Mouse (Mus musculus): Measurements from ENCODE around the gene Efcc1.
"Not testable (repeated sequence)": the region's sequence is repeated elsewhere in the genome, so short reads cannot be mapped to it uniquely, and the experiment has no call there.

Efcc1 gene

GRCm38 (mm10) chr6:87744632-87745031, 14.0 kb downstream of the Efcc1 start:
- DNase-seq, result no peak

- no peak for DNase-seq
Observed at GRCm38 (mm10) chr6:87745301-87745700, 14.6 kb downstream of the Efcc1 start.

- DNase-seq, result no peak
Observed at GRCm38 (mm10) chr6:87746059-87746458, 15.4 kb downstream of the Efcc1 start.

GRCm38 (mm10) chr6:87746849-87747248, 16.2 kb downstream of the Efcc1 start:
- no peak for DNase-seq

DNA sequence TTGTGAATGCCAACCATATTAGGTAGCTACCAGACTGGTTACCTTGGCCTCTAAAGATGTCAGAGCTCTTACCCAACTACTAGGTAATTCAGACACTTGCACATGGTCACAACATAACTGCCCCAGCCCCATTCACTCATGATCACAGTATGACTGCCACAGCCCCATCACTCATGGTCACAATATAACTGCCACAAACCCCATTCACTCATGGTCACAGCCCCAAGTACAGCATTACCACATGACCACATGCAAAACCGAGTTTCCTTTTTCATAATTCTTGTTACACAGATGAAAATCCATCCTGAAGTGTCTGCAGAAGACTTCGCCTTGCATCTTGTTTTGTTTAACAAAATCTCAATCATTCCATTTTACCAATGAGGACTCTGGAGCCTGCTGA, 17.4 kb downstream of the Efcc1 start:
- DNase-seq, result no peak

- no peak for DNase-seq
Observed at GRCm38 (mm10) chr6:87748531-87748930, 17.9 kb downstream of the Efcc1 start.

DNA sequence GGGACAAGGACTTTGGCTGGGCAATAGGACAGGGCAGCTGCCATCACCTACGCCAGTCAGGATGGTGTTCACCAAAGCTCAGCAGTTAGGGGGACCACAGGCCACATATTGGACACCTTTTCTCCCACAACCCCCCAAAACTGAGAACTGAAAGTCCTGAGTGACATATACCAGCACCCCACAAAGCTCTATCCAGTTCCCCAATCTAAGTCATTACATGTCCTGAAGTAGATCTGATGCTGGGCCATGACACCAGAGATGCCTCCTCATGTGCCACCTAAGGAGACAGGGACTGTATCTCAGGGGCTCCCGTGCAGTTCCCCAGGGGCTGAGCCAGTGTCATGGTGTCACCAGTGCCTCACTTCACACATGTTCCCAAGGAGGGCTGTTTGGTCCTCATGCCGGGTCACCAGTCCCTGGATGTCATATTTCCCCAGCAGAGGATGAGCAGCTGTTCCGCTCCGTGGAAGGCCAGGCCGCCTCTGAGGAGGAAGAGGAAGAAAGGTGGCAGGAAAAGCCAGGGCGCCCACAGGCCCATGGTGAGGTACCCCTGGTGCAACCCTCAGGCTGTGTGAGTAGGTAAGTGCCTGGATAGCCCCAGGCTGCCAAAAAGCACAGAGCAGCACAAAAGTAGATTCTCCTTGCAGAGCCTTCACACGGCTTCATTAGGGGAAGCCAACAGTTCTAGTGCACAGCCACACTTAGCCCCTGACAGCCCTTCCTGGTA, 19.7 kb downstream of the Efcc1 start:
- no peak for DNase-seq

GRCm38 (mm10) chr6:87751574-87751973, 20.9 kb downstream of the Efcc1 start:
- DNase-seq, result no peak

GRCm38 (mm10) chr6:87755196-87755595, 24.5 kb downstream of the Efcc1 start:
- no peak for DNase-seq

GRCm38 (mm10) chr6:87756896-87757295, 26.2 kb downstream of the Efcc1 start:
- DNase-seq, result no peak

DNA sequence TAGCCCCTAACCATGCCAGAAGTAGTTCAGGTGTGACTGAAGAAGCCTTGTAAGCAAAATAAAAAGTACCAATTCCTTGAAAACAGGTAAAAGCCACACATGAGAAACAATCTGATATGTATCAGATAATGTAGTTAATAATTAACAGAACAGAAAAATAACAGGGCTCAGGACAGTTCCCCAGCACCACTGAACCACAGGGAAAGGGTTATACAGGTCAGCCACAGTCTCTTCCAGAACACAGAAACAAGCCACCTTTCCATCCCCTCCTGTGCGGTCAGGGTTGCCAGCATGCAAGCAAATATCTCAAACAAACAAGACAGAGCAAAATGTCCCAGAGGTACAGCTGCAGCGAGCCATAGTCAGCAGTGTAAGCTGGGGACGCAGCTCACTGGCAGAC, 28.7 kb downstream of the Efcc1 start:
- DNase-seq, result no peak

DNA sequence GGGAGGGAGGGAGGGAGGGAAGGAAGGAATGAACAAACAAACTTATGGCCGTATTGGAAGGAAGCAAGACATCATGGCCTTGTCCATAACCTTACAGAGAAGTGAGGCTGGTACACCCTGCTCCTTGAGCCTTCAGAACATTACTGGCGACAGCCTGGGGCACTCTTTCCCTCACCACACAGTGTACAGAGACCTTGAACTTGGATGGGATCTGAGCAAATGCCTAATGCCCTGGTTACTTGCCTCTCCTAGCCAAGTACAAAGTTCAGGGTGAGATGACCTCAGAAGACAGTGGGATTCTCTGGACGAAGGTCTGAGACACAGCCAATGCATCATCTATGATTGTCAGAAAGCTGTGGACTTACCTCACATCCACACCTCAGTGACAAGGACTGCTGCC, 29.2 kb downstream of the Efcc1 start:
- DNase-seq, result no peak

GRCm38 (mm10) chr6:87762161-87762560, 31.5 kb downstream of the Efcc1 start:
- no peak for DNase-seq

DNA sequence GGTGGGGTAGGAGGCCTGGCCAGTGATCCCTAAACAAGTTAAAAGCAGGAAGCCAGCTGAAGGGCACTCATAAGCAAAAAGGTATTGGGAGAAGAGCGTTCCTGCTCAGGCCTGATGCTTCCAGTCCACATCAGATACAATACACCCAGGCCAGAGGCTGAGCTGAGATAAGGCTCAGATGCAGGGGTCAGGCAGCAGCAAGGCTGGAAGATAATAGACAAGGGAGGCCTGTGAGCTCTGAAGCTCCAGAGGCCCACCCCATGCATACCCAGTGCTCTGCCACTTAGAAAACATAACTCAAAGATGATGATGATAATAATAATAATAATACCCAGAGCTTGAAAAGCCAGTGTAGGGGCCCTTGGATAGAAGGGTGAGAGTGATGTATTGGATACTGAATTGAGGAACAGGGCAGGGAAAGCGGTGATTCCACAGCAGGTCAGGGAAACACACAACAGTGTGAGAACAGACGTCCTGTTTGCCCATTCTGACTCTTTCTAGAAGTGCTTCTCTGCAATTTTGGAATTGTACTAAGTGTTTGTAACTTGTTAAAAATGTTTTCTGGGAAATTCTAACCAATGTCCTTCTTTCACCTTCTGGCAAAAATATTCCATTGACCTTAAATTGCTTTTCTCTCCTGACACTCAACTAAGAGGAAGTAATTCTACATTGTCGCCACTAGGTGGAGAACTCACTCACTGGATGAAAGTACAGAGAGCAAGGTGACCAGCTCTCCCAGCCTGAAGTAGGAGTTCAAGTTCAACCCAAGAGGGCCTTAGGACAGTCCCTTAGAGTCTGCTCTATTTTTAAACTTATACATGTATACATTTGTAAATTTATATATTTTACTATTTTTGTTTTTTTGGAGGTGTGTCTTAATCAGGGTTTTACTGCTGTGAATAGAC, 33.0 kb downstream of the Efcc1 start:
- DNase-seq, result no peak

- not testable (repeated sequence) for DNase-seq
Observed at GRCm38 (mm10) chr6:87764296-87764695, 33.6 kb downstream of the Efcc1 start.

DNA sequence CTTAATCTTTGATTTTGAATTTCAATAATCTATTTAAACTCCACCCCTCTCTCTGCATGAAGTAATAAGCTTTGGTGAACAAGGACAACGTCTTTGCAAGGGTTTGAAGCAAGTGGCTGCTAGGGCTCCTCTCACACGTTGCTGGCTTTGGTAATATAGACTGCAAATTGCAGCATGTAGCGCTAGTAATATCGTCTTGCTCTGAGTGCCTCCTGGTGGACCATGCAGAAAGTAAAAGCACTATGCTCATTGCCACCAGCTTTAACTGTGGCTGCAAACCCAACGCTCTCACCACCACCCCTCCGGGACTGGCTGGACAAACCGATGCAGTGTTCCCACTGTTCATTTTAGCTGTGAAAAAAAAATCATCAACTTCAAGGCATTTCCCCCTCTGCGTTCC, 40.0 kb downstream of the Efcc1 start:
- no peak for DNase-seq

- DNase-seq, result no peak
Observed at GRCm38 (mm10) chr6:87774466-87774865, 43.8 kb downstream of the Efcc1 start.

GRCm38 (mm10) chr6:87774909-87775308, 44.2 kb downstream of the Efcc1 start:
- DNase-seq, result no peak

- DNase-seq, result no peak
Observed at GRCm38 (mm10) chr6:87775588-87776245, 45.0 kb downstream of the Efcc1 start.

- DNase-seq, result no peak
Observed at GRCm38 (mm10) chr6:87776663-87777062, 46.0 kb downstream of the Efcc1 start.

- no peak for DNase-seq
Observed at GRCm38 (mm10) chr6:87777842-87778241, 47.2 kb downstream of the Efcc1 start, which contains the start of gene Gp9. Gp9 (plus strand) TSS chr6:87778072.

GRCm38 (mm10) chr6:87778294-87779173, 47.9 kb downstream of the Efcc1 start:
- no peak for DNase-seq
